Mouse (Mus musculus): ENCODE measurements at regions not wholly inside any gene's neighbourhood (a gene's known extent, or its start where the extent isn't known, plus 50 kb on each side); places are given as distances from the start of the nearest gene placed in this dataset.

- H3K27ac ChIP-seq (ENCODE audit: low read length): no peak overlapping the region
- H3K36me3 ChIP-seq (ENCODE audit: control insufficient read depth, insufficient read depth): no peaks in the 10 kb centered on the region
- no peaks in the 10 kb centered on the region for H3K9me3 ChIP-seq (replicated peaks; ENCODE audit: control insufficient read depth, low read length)
- no peak for ATAC-seq (ENCODE audit: low read depth)
- H3K4me1 ChIP-seq (ENCODE audit: control insufficient read depth, low read depth, low read length): no peaks in the 10 kb centered on the region
- no peak overlapping the region for H3K4me2 ChIP-seq (ENCODE audit: low read depth, low read length)
- no peak overlapping the region for H3K4me3 ChIP-seq (ENCODE audit: low read depth, low read length)
- no peak overlapping the region for H3K9ac ChIP-seq (ENCODE audit: low read depth, low read length)
- WGBS (ENCODE audit: insufficient replicate concordance): 58% methylated on average over 2 of the region's 2 CpGs
- no peaks in the 10 kb centered on the region for H3K27me3 ChIP-seq (ENCODE audit: control insufficient read depth, insufficient read depth, low read depth, low read length)
These were observed 461.3 kb upstream of the Smarca2 start for GRCm38 (mm10) chr19:26143539-26143938.

GRCm38 (mm10) chr19:26151216-26151615 is 453.6 kb upstream of the Smarca2 start:
- 52% methylated on average over 4 of the region's 4 CpGs for WGBS (ENCODE audit: insufficient replicate concordance)
- Histone ChIP-seq H3K4me2 (ENCODE audit: low read depth, low read length) (no peak overlapping the region), H3K27me3 (ENCODE audit: control insufficient read depth, insufficient read depth, low read depth, low read length) (no peaks in the 10 kb centered on the region)

GRCm38 (mm10) chr19:26164993-26165392 is 439.9 kb upstream of the Smarca2 start:
- Histone ChIP-seq H3K9me3 (replicated peaks; ENCODE audit: control insufficient read depth, low read length) (no peaks in the 10 kb centered on the region), H3K27me3 (ENCODE audit: control insufficient read depth, insufficient read depth, low read depth, low read length) (no peaks in the 10 kb centered on the region), H3K4me2 (ENCODE audit: low read depth, low read length) (no peak overlapping the region), H3K36me3 (ENCODE audit: control insufficient read depth, insufficient read depth) (no peaks in the 10 kb centered on the region), H3K4me1 (ENCODE audit: control insufficient read depth, low read depth, low read length) (no peaks in the 10 kb centered on the region), H3K27ac (ENCODE audit: low read length) (no peak overlapping the region), H3K9ac (ENCODE audit: low read depth, low read length) (no peak overlapping the region), H3K4me3 (ENCODE audit: low read depth, low read length) (no peak overlapping the region)
- no peak for ATAC-seq (ENCODE audit: low read depth)
- 45% methylated on average over 13 of the region's 13 CpGs for WGBS (ENCODE audit: insufficient replicate concordance)

More at GRCm38 (mm10) chr19:26151216-26151615, 453.6 kb upstream of the Smarca2 start:
- Histone ChIP-seq H3K4me1 (ENCODE audit: control insufficient read depth, low read depth, low read length) (no peaks in the 10 kb centered on the region), H3K4me3 (ENCODE audit: low read depth, low read length) (no peak overlapping the region), H3K27ac (ENCODE audit: low read length) (no peak overlapping the region), H3K9me3 (replicated peaks; ENCODE audit: control insufficient read depth, low read length) (no peaks in the 10 kb centered on the region), H3K36me3 (ENCODE audit: control insufficient read depth, insufficient read depth) (no peaks in the 10 kb centered on the region), H3K9ac (ENCODE audit: low read depth, low read length) (no peak overlapping the region)
- no peak for ATAC-seq (ENCODE audit: low read depth)

- Histone ChIP-seq H3K9ac (ENCODE audit: low read depth, low read length) (no peak overlapping the region), H3K36me3 (ENCODE audit: control insufficient read depth, insufficient read depth) (no peaks in the 10 kb centered on the region), H3K4me3 (ENCODE audit: low read depth, low read length) (no peak overlapping the region), H3K27me3 (ENCODE audit: control insufficient read depth, insufficient read depth, low read depth, low read length) (no peaks in the 10 kb centered on the region), H3K27ac (ENCODE audit: low read length) (no peak overlapping the region), H3K4me1 (ENCODE audit: control insufficient read depth, low read depth, low read length) (no peaks in the 10 kb centered on the region), H3K9me3 (replicated peaks; ENCODE audit: control insufficient read depth, low read length) (no peaks in the 10 kb centered on the region), H3K4me2 (ENCODE audit: low read depth, low read length) (no peak overlapping the region)
- 16% methylated on average over 4 of the region's 4 CpGs for WGBS (ENCODE audit: insufficient replicate concordance)
- ATAC-seq (ENCODE audit: low read depth): no peak
These were observed 423.1 kb upstream of the Smarca2 start for GRCm38 (mm10) chr19:26181774-26182173.

- H3K27me3 ChIP-seq (ENCODE audit: control insufficient read depth, insufficient read depth, low read depth, low read length): no peaks in the 10 kb centered on the region
- no peak overlapping the region for H3K9ac ChIP-seq (ENCODE audit: low read depth, low read length)
- no peak for ATAC-seq (ENCODE audit: low read depth)
- no peaks in the 10 kb centered on the region for H3K9me3 ChIP-seq (replicated peaks; ENCODE audit: control insufficient read depth, low read length)
- no peaks in the 10 kb centered on the region for H3K36me3 ChIP-seq (ENCODE audit: control insufficient read depth, insufficient read depth)
- 74% methylated on average over 7 of the region's 7 CpGs for WGBS (ENCODE audit: insufficient replicate concordance)
- no peak overlapping the region for H3K27ac ChIP-seq (ENCODE audit: low read length)
- H3K4me2 ChIP-seq (ENCODE audit: low read depth, low read length): no peak overlapping the region
- H3K4me1 ChIP-seq (ENCODE audit: control insufficient read depth, low read depth, low read length): no peaks in the 10 kb centered on the region
- H3K4me3 ChIP-seq (ENCODE audit: low read depth, low read length): no peak overlapping the region
These were observed 419.8 kb upstream of the Smarca2 start for GRCm38 (mm10) chr19:26185012-26185411.

GRCm38 (mm10) chr19:26190803-26191202 is 414.0 kb upstream of the Smarca2 start:
- WGBS (ENCODE audit: insufficient replicate concordance): 50% methylated on average over 1 of the region's 1 CpGs
- ATAC-seq (ENCODE audit: low read depth): no peak
- H3K9me3 ChIP-seq (replicated peaks; ENCODE audit: control insufficient read depth, low read length): no peaks in the 10 kb centered on the region
- no peak overlapping the region for H3K4me2 ChIP-seq (ENCODE audit: low read depth, low read length)
- no peaks in the 10 kb centered on the region for H3K36me3 ChIP-seq (ENCODE audit: control insufficient read depth, insufficient read depth)
- H3K4me3 ChIP-seq (ENCODE audit: low read depth, low read length): no peak overlapping the region
- no peak overlapping the region for H3K27ac ChIP-seq (ENCODE audit: low read length)
- H3K9ac ChIP-seq (ENCODE audit: low read depth, low read length): no peak overlapping the region
- no peaks in the 10 kb centered on the region for H3K4me1 ChIP-seq (ENCODE audit: control insufficient read depth, low read depth, low read length)
- no peaks in the 10 kb centered on the region for H3K27me3 ChIP-seq (ENCODE audit: control insufficient read depth, insufficient read depth, low read depth, low read length)

- no peaks in the 10 kb centered on the region for H3K27me3 ChIP-seq (ENCODE audit: control insufficient read depth, insufficient read depth, low read depth, low read length)
- H3K4me2 ChIP-seq (ENCODE audit: low read depth, low read length): no peak overlapping the region
- no peak for ATAC-seq (ENCODE audit: low read depth)
- 38% methylated on average over 1 of the region's 1 CpGs for WGBS (ENCODE audit: insufficient replicate concordance)
- no peak overlapping the region for H3K9ac ChIP-seq (ENCODE audit: low read depth, low read length)
- no peaks in the 10 kb centered on the region for H3K36me3 ChIP-seq (ENCODE audit: control insufficient read depth, insufficient read depth)
- no peak overlapping the region for H3K4me3 ChIP-seq (ENCODE audit: low read depth, low read length)
- H3K9me3 ChIP-seq (replicated peaks; ENCODE audit: control insufficient read depth, low read length): no peaks in the 10 kb centered on the region
- H3K4me1 ChIP-seq (ENCODE audit: control insufficient read depth, low read depth, low read length): no peaks in the 10 kb centered on the region
- no peak overlapping the region for H3K27ac ChIP-seq (ENCODE audit: low read length)
These were observed 411.2 kb upstream of the Smarca2 start for GRCm38 (mm10) chr19:26193664-26194063.

- WGBS (ENCODE audit: insufficient replicate concordance): 39% methylated on average over 1 of the region's 1 CpGs
These were observed 396.1 kb upstream of the Smarca2 start for GRCm38 (mm10) chr19:26208760-26209159.

GRCm38 (mm10) chr19:26234539-26234938 is 370.3 kb upstream of the Smarca2 start:
- WGBS (ENCODE audit: insufficient replicate concordance): 49% methylated on average over 4 of the region's 4 CpGs
- no peak overlapping the region for H3K27ac ChIP-seq (ENCODE audit: low read length)

More at GRCm38 (mm10) chr19:26208760-26209159, 396.1 kb upstream of the Smarca2 start:
- no peak overlapping the region for H3K4me3 ChIP-seq (ENCODE audit: low read depth, low read length)
- H3K9me3 ChIP-seq (replicated peaks; ENCODE audit: control insufficient read depth, low read length): no peaks in the 10 kb centered on the region
- H3K27ac ChIP-seq (ENCODE audit: low read length): no peak overlapping the region
- no peak overlapping the region for H3K4me2 ChIP-seq (ENCODE audit: low read depth, low read length)
- ATAC-seq (ENCODE audit: low read depth): no peak
- no peaks in the 10 kb centered on the region for H3K27me3 ChIP-seq (ENCODE audit: control insufficient read depth, insufficient read depth, low read depth, low read length)
- no peaks in the 10 kb centered on the region for H3K4me1 ChIP-seq (ENCODE audit: control insufficient read depth, low read depth, low read length)
- H3K36me3 ChIP-seq (ENCODE audit: control insufficient read depth, insufficient read depth): no peaks in the 10 kb centered on the region
- no peak overlapping the region for H3K9ac ChIP-seq (ENCODE audit: low read depth, low read length)

More at GRCm38 (mm10) chr19:26234539-26234938, 370.3 kb upstream of the Smarca2 start:
- no peaks in the 10 kb centered on the region for H3K4me1 ChIP-seq (ENCODE audit: control insufficient read depth, low read depth, low read length)
- no peaks in the 10 kb centered on the region for H3K27me3 ChIP-seq (ENCODE audit: control insufficient read depth, insufficient read depth, low read depth, low read length)
- H3K36me3 ChIP-seq (ENCODE audit: control insufficient read depth, insufficient read depth): no peaks in the 10 kb centered on the region
- no peak overlapping the region for H3K4me2 ChIP-seq (ENCODE audit: low read depth, low read length)
- H3K4me3 ChIP-seq (ENCODE audit: low read depth, low read length): no peak overlapping the region
- ATAC-seq (ENCODE audit: low read depth): no peak
- H3K9me3 ChIP-seq (replicated peaks; ENCODE audit: control insufficient read depth, low read length): no peaks in the 10 kb centered on the region
- no peak overlapping the region for H3K9ac ChIP-seq (ENCODE audit: low read depth, low read length)
